Mouse (Mus musculus) ovary, postnatal 10 days (tissue): ENCODE results near the gene Gm19668.
"Not testable (repeated sequence)": the region's sequence is repeated elsewhere in the genome, so short reads cannot be mapped to it uniquely, and the experiment has no call there.

Experiments used
- DNase-seq: peaks from one replicate; pipeline ENCODE4 v3.0.0; 2022; ENCODE audit warnings: low spot score

The Gm19668 gene

DNA sequence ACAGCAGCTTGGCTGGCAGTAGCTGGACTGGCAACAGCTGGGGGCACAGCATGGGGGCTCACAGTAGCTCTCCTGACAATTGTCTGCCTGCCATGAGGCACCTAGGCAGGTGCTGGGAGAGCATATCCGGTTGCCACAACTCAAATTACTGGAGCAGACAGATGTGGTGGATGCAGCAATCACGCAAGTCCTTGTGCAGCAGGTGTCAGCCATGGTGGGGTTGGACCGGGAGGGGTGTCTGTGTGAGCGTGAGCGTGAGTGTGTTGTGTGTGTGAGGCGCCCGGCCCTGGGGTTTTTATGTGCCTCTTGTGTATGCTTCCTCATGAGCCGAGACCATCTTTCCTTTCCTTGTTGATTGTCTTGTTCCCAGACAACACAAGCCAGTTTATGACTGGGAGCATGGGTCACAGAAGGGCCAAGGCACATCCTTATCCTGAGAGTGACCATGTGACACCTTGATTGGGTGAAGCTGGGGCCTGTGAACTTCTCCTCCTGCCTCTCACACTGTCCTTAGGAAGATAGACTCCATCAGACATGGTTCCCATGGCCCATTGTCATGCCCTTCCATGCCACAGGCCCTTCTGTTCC lies at the start of gene Gm19668:
Gene Gm19668, minus strand, starts transcription at position 213 of the 588 bp plus-strand sequence.
- DNase-seq: no peak

- no peak for DNase-seq
Observed at GRCm38 (mm10) chr10:77847538-77847937, 48.6 kb upstream of the Gm19668 start.

DNA sequence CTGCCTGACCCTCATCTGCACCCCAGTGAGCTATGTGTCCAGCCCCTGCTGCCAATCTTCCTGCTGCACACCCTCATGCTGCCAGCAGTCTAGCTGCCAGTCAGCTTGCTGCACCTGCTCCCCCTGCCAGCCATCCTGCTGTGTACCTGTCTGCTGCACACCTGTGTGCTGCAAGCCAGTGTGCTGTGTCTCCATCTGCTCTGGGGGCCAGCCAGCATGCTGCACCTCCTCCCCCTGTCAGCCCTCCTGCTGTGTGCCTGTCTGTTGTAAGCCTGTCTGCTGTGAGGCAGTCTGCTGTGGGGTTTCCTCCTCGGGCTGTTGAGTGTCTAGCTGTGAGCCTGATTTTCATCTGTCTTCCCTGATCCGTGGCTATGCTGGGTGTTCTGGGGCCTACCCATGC lies 48.0 kb upstream of the Gm19668 start:
- no peak for DNase-seq

- no peak for DNase-seq
Observed at GRCm38 (mm10) chr10:77846503-77846902, 47.6 kb upstream of the Gm19668 start, which contains the start of gene Gm36176. TSS of gene Gm36176 (plus strand) at chr10:77846803.

GRCm38 (mm10) chr10:77839006-77839405 lies 40.1 kb upstream of the Gm19668 start:
- no peak for DNase-seq

DNA sequence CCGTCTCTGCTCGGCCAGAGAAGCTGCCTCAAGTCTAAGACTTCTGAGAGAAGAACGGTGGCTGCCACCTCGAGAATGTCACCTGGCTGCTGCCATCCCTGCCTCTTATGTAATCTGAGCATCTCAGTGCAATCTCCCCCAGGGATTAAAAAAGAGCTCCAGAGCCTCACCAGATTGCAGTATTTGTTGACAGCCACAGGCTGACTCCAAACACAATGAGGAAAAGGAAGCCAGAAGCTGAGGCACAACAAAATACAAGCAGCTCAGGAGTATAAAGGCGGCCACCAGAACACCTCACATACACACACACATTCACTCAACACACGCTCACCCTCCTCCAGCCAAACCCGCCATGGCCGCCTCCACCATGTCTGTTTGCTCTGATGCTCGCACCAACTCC lies 36.7 kb upstream of the Gm19668 start, which contains the start of gene Krtap10-10:
Gene Krtap10-10, plus strand, starts transcription at position 301 of the 400 bp plus-strand sequence.
- DNase-seq: no peak

DNA sequence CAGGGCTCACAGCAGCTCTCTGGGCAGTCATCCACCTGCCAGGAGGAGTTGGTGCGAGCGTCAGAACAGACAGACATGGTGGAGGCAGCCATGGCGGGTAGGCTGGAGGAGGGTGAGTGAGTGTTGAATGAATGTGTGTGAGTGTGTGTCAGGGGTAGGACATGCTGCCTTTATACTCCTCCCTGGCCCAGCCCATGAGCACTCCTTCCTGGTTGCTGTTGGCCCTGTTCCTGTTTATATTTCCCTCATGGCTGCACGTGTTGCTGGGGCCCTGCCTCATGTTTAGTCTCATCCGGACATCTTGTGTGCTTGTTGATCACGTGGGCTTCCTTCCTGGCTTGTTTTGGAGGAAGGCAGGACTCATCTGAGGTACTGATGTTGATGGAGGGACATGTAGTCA lies 28.0 kb upstream of the Gm19668 start, which contains the start of gene Krtap10-4:
Gene Krtap10-4, minus strand, starts transcription at position 145 of the 400 bp plus-strand sequence.
- DNase-seq: no peak

GRCm38 (mm10) chr10:77819203-77819602 lies 20.3 kb upstream of the Gm19668 start:
- DNase-seq: no peak

DNA sequence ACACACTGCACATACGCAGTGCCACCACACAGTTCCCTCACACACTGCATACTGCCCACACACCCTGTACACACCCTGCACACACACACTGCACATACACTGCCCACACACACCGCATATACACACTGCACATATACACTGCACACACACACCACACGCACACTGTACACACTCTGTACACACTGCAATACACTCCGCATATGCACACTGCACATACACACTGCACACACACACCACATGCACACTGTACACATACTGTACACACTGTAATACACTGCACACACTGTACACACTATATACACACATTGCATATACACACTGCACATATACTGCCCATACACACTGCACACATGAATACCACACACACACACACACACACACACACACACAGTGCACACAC lies 19.6 kb upstream of the Gm19668 start:
- no peak for DNase-seq

- DNase-seq: no peak
Observed at GRCm38 (mm10) chr10:77815514-77815913, 16.6 kb upstream of the Gm19668 start.

- no peak for DNase-seq
Observed at GRCm38 (mm10) chr10:77814382-77814781, 15.4 kb upstream of the Gm19668 start, which contains the start of gene Gm2696. TSS of gene Gm2696 (plus strand) at chr10:77814682.

GRCm38 (mm10) chr10:77811743-77812142 lies 12.8 kb upstream of the Gm19668 start, which contains the start of gene Gm9507:
TSS of gene Gm9507 (minus strand) at chr10:77811843.
- DNase-seq: no peak

GRCm38 (mm10) chr10:77804095-77804494 lies 5.2 kb upstream of the Gm19668 start:
- no peak for DNase-seq

DNA sequence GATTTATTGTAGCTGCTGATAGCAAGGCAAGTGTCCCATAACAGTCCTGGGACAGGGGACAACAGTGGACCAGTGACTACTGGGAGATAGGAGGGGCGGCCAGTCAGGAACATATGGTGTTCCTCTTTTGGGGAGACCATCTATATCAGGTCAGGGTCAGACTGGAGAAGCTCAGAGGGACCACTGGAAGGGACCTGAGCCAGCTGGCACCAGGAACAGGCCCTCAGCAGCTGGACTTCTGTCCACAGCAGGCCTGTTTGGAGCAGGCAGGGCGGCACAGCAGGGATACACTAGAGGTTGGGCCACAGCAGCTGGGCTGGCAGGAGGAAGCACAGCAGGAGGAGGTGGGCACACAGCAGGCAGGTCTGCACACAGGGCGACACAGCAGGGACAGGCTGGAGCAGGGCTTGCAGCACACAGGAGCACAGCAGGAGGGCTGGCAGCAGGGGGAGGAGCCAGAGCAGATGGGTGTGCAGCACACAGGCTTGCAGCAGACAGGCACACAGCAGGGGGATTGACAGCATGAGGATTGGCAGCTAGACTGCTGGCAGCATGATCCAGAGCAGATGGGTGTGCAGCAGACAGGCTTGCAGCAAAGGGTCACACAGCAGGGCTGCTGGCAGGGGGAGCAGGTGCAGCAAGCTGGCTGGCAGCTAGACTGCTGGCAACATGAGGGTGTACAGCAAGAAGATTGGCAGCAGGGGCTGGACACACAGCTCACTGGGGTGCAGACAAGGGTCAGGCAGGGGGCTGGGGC lies 591 bp downstream of the Gm19668 start:
- DNase-seq: not testable (repeated sequence)

DNA sequence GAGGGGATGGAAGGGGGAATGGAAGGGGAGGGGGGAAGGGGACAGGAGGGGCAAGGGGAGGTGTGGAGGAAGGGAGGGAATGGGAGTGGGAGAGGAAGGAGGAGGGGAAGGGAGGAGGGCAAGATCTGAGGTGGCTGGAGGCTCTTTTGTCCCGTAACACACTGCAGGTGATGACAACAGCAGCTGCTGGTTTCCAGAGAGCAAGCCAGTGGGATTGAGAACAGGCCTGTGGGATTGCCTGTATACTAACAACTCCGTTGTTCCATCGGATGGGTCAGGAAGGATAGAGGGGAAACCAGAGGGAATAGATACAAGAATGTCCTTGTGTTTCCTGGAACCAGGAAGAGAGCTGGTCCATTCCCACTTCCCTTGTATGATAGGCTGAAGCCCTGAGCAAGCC lies 1.3 kb downstream of the Gm19668 start:
- no peak for DNase-seq

GRCm38 (mm10) chr10:77794976-77795375 lies 4.0 kb downstream of the Gm19668 start, which contains the start of gene Gm9639:
TSS of gene Gm9639 (minus strand) at chr10:77795076.
- DNase-seq: no peak

DNA sequence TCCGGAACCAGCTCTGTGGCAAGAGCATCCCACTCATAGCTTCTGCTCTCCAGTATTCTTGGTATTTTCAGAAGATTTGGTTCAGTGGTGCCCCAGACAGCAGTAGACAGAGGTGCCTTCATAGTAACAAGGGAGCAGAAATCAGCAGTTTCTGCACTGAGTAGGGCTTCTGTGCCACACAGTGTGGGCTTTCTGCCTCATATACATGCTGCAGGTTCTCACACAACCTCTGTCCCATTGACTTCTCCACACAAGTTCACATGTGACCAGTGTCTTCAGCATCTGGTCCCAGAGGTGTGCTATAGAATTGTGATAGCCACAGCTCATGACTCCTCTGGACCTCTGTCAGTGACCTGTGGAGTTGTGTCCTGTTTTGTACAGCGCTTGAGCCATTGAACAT lies 10.3 kb downstream of the Gm19668 start:
- DNase-seq: no peak

GRCm38 (mm10) chr10:77787876-77788275 lies 11.1 kb downstream of the Gm19668 start, which contains the start of gene Gm7137:
TSS of gene Gm7137 (minus strand) at chr10:77788200.
- not testable (repeated sequence) for DNase-seq

DNA sequence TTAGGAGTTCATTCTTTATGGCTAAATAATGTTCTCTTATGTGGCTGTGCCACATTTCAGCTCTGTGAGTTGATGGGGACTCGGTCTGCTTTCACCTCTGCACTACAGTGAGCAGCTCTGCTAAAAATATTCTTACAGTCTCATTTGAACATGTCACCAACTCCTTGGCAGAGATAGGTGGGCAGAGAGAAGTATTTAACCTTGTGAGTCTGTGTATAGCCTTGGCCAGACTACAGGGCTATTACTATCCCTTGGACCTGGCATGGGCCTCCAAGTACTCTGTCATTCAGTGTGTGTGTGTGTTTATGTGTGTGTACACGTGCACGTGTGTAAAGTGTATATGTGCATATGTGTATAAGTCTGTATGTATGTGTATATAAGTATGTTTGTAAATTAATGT lies 15.5 kb downstream of the Gm19668 start:
- not testable (repeated sequence) for DNase-seq

GRCm38 (mm10) chr10:77782442-77782841 lies 16.5 kb downstream of the Gm19668 start, which contains the start of gene Gm3250:
TSS of gene Gm3250 (minus strand) at chr10:77782542.
- DNase-seq: not testable (repeated sequence)

DNA sequence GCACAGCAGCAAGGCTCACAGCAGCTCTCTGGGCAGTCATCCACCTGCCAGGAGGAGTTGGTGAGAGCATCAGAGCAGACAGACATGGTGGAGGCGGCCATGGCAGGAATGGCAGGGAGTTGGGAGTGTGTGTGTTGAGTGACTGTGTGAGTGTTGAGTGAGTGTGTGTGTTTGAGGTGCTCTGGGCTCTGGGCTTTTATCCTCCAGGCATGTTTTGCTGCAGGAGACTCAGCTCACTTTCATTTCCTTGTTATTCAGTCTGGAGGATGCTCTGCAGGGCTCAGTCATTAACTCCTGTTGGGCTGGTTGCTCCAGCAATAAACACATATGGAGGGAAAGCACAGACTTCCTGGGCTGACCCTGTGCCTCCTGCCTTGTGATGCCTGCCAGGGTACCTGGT lies 22.1 kb downstream of the Gm19668 start, which contains the start of gene Gm7138:
Gene Gm7138, minus strand, starts transcription at position 101 of the 400 bp plus-strand sequence.
- not testable (repeated sequence) for DNase-seq

GRCm38 (mm10) chr10:77772142-77772541 lies 26.8 kb downstream of the Gm19668 start:
- DNase-seq: not testable (repeated sequence)

GRCm38 (mm10) chr10:77771225-77771624 lies 27.7 kb downstream of the Gm19668 start, which contains the start of gene Gm3238:
TSS of gene Gm3238 (minus strand) at chr10:77771325.
- not testable (repeated sequence) for DNase-seq
